ENCODE assay signal across 11 mouse cellular contexts in the genomic region with DNA sequence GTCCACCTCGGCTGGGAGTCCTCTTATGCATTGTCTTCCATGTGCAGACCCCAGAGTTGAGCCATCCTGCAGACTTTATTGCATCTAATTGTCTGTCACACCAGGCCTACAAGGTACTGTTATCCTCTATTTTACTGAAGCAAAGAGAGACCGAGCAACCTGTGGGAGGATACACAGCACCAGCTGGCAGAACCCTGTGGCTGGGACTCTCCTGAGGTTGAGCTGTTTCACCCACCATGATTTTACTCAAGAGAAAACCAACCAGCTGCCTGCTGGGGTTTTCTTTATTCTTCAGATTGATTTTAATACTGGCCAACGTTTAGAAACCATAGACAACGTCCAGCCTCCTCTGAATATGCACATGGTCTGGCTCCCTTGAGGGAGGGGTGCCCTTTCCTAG.
DNase-seq lines count a peak whose midpoint lies in the region; ATAC-seq lines count a peak whose summit lies in the region.
"Had no signal": no experiment of that assay in that cellular context is flagged by ENCODE, and none has a peak within 500 bp of the region (broad histone marks: within the 10 kb centered on the region; RNA-seq: fewer than 3 reads in every experiment).

No protein-coding gene starts in this region.

- no peak for DNase-seq in frontal cortex, postnatal 36 days (ENCODE audit: low spot score in 2 of 2)
- DNase-seq in neural tube, embryonic 10.5 days (ENCODE audit: extremely low spot score, low spot score): no peak
- DNase-seq in hindbrain, embryonic 11.5 days (ENCODE audit: low spot score): no peak
- no peak for DNase-seq in urinary bladder, postnatal 14 days (ENCODE audit: low spot score)
- DNase-seq: cerebellum, adult 11 months had no signal

- no peak overlapping the region for H3K4me2 ChIP-seq in neural tube, embryonic 13.5 days
- H3K4me2 ChIP-seq in hindbrain, embryonic 11.5 days (replicated peaks; ENCODE audit: low read depth, low read length): no peak overlapping the region
- no peak overlapping the region for H3K4me2 ChIP-seq in neural tube, embryonic 14.5 days (ENCODE audit: low read depth, low read length)
- H3K4me2 ChIP-seq: embryonic facial prominence, embryonic 15.5 days; midbrain, embryonic 12.5 days had no signal

- H3K9ac ChIP-seq in neural tube, embryonic 13.5 days: no peak overlapping the region
- no peak overlapping the region for H3K9ac ChIP-seq in hindbrain, embryonic 11.5 days (ENCODE audit: low read depth, low read length)
- no peak overlapping the region for H3K9ac ChIP-seq in neural tube, embryonic 14.5 days (replicated peaks; ENCODE audit: low read depth, low read length)
- H3K9ac ChIP-seq: embryonic facial prominence, embryonic 15.5 days; midbrain, embryonic 12.5 days had no signal

- peak overlapping the region; percentile 38; the same call in 1 of the 2 replicates for H3K27ac ChIP-seq in neural tube, embryonic 13.5 days (replicated peaks)
- no peak overlapping the region for H3K27ac ChIP-seq in hindbrain, embryonic 11.5 days (ENCODE audit: low read depth, low read length)
- no peak overlapping the region for H3K27ac ChIP-seq in neural tube, embryonic 14.5 days (ENCODE audit: low read depth, low read length)
- H3K27ac ChIP-seq: embryonic facial prominence, embryonic 15.5 days; kidney, postnatal 0 days had no signal

- no peaks in the 10 kb centered on the region for H3K27me3 ChIP-seq in neural tube, embryonic 13.5 days
- no peaks in the 10 kb centered on the region for H3K27me3 ChIP-seq in hindbrain, embryonic 11.5 days (ENCODE audit: control insufficient read depth, insufficient read depth, low read length)
- no peaks in the 10 kb centered on the region for H3K27me3 ChIP-seq in neural tube, embryonic 14.5 days (ENCODE audit: control insufficient read depth, insufficient read depth, low read length)
- H3K27me3 ChIP-seq: embryonic facial prominence, embryonic 15.5 days; midbrain, embryonic 12.5 days had no signal

- no peaks in the 10 kb centered on the region for H3K36me3 ChIP-seq in neural tube, embryonic 13.5 days
- no peaks in the 10 kb centered on the region for H3K36me3 ChIP-seq in hindbrain, embryonic 11.5 days (ENCODE audit: control insufficient read depth, insufficient read depth, low read length)
- no peaks in the 10 kb centered on the region for H3K36me3 ChIP-seq in neural tube, embryonic 14.5 days (ENCODE audit: control insufficient read depth, insufficient read depth, low read length)
- H3K36me3 ChIP-seq: embryonic facial prominence, embryonic 15.5 days; midbrain, embryonic 12.5 days had no signal

- ATAC-seq in frontal cortex, adult (ENCODE audit: low TSS enrichment): peak; percentile 48; the same call in 1 of the 2 replicates
- no peak for ATAC-seq in neural tube, embryonic 13.5 days (ENCODE audit: low read depth)
- ATAC-seq in hindbrain, embryonic 11.5 days (ENCODE audit: low FRiP score): 0 out of 2 replicates have a peak, but pooled peaks have one; percentile 14
- peak; percentile 23; the same call in 1 of the 2 replicates for ATAC-seq in neural tube, embryonic 14.5 days (ENCODE audit: low read depth)

- no peaks in the 10 kb centered on the region for H3K9me3 ChIP-seq in neural tube, embryonic 13.5 days
- no peaks in the 10 kb centered on the region for H3K9me3 ChIP-seq in hindbrain, embryonic 11.5 days (ENCODE audit: control insufficient read depth, low read length)
- H3K9me3 ChIP-seq in neural tube, embryonic 14.5 days (ENCODE audit: control insufficient read depth, low read length): no peaks in the 10 kb centered on the region
- H3K9me3 ChIP-seq: embryonic facial prominence, embryonic 15.5 days; midbrain, embryonic 12.5 days had no signal

- H3K4me1 ChIP-seq in neural tube, embryonic 13.5 days (replicated peaks): peaks cover 28% of the 10 kb centered on the region
- H3K4me1 ChIP-seq in hindbrain, embryonic 11.5 days (replicated peaks; ENCODE audit: control insufficient read depth, insufficient read depth, low read length): peaks cover 4% of the 10 kb centered on the region; the same call in 1 of the 2 replicates
- H3K4me1 ChIP-seq in neural tube, embryonic 14.5 days (ENCODE audit: control insufficient read depth, insufficient read depth, low read length): peaks cover 10% of the 10 kb centered on the region; the same call in 1 of the 2 replicates

- no peak overlapping the region for H3K4me3 ChIP-seq in neural tube, embryonic 13.5 days
- no peak overlapping the region for H3K4me3 ChIP-seq in hindbrain, embryonic 11.5 days (ENCODE audit: low read depth, low read length)
- no peak overlapping the region for H3K4me3 ChIP-seq in neural tube, embryonic 14.5 days (ENCODE audit: low read depth, low read length)
- H3K4me3 ChIP-seq: embryonic facial prominence, embryonic 15.5 days; midbrain, embryonic 12.5 days had no signal

- 40% methylated on average over 4 of the region's 4 CpGs for WGBS in neural tube, embryonic 13.5 days
- WGBS in hindbrain, embryonic 11.5 days: 66% methylated on average over 4 of the region's 4 CpGs
- 35% methylated on average over 4 of the region's 4 CpGs for WGBS in neural tube, embryonic 14.5 days
